Mouse (Mus musculus) liver, adult 2 months (tissue): ENCODE measurements at regions not wholly inside any gene's neighbourhood (a gene's known extent, or its start where the extent isn't known, plus 50 kb on each side); places are given as distances from the start of the nearest gene placed in this dataset.

ENCODE experiments used
- CTCF ChIP-seq: fragments of 200-500 bp; IDR thresholded peaks from 2 replicates; pipeline ENCODE4 v1.5.1; 2011; ENCODE audit warnings: low read depth, low read length, control low read depth
- POLR2A ChIP-seq: fragments of 200-500 bp; IDR thresholded peaks from 2 replicates; pipeline ENCODE4 v1.6.1; 2011; ENCODE audit warnings: low read length, control low read depth; ENCODE audit not compliant: insufficient read depth; ENCODE audit errors: extremely low read depth

DNA sequence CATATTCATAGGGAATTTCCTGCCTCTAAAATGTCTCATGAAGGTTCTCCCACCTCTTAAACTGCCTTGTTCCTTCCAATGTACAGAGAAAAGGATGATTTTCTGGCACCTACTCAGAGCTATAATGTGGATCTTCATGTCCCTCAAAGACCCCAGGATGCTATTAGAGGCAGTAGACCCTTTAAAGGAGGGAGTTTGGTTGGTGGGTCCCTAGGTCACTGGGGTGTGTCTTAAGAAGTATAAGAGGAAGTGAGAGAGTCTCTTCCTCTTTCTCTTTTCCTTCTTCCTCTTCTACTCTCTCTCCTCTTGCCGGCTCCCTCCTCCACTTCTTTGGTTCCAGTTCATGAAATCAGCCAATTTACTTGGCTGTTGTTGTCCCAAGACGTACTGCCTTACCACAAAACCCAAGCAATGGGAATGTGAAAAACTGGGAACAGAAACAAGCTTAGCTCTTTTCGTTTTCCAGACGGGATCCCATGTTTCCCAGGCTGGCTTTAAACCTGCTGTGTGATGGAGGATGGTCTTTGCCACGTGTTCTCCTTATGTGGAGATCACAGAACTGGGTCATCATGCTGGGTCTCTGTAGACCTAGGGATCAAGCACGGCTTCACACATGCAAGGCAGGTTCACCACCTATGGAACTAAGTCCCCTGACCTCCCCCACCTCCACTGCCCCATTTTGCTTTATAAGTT, 74.9 kb downstream of the Kctd12 start:
- TF ChIP-seq POLR2A (no peak), CTCF (no peak)
